Mouse (Mus musculus): Measurements from ENCODE around the gene Adat1.

DNA sequence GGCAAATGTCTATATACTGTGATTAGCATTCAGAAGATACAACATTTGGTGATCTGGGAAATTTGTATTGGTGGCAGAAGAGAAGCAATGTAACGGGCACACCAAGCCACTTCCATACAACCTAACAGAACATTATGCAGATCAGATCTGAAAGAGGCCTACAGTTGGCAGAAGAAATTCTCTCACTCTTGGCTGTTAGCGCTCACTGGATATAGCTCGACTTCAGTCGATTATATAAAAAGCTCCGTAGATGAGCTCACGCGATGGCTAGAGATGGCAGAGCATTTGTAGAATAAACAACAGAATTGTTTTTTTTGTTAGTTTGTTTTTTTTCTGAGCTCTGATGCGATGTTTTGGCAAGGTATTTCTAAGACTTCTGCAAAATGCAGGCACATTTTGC is 824 bp downstream of the Adat1 start:
- TF ChIP-seq POLR2A (IDR thresholded peaks at IDR 0.05; ENCODE audit: control insufficient read depth, low read depth, low read length) (no peak), CTCF (IDR thresholded peaks at IDR 0.05; ENCODE audit: control insufficient read depth, insufficient read depth, insufficient replicate concordance, low read depth, low read length) (no peak)

Data from testis, adult 2 months (tissue).